Mouse (Mus musculus): ENCODE measurements around the gene Gm49510. TPM values are rescaled to one million over a fixed set of nuclear protein-coding genes. Genes with fewer than 3 reads are reported as not detected.
"Not testable (repeated sequence)": the region's sequence is repeated elsewhere in the genome, so short reads cannot be mapped to it uniquely, and the experiment has no call there.

The Gm49510 gene
- polyA plus RNA-seq, 1 experiment: not detected

DNA sequence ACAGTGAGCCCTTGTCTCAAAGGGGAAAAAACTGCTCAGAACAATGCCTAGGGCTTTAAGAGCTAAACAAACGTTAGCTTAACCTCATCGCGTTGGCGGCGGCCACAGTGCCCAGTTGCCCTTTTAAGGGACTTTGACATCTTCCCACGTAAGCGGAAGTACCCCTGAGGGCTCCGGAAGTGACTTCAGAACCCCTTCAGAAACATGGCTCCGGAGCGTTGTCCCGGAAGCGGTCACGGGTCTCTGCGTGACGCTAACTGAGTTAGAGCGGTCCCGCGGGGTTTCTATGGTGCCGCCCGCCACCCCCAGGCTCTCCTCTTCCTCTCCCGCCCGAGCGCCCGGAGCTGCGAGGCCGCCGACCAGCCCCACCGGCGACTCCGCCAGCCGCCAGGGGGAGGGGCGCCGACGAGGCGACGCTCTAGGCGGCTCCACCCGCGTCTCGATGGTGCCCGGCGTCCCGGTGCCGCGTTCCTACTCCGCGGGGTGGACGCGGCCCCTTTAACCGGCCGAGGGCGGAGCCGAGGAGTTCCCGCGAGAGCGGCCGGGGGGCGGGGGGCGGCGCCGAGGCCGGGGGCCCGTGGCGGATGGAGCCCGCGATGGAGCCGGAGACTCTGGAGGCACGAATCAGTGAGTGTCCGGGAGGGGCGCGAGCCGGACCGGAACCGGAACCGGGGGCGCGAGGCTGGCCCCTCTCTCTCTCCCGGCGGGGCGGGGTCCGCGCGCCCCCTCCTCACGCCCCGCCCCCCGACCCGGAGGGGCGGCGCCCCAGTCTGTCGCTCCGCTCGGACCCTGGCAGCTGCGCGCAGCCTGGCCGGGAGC lies 22.3 kb upstream of the Gm49510 start, which contains the start of gene Gga1:
Gene Gga1, plus strand, starts transcription at position 200 of the 819 bp plus-strand sequence.
- peaks cover 17% of the 10 kb centered on the region for H3K4me1 ChIP-seq (ENCODE audit: control insufficient read depth, insufficient read depth, insufficient read length, low read length)
- H3K27ac ChIP-seq (ENCODE audit: insufficient read depth, low read depth, low read length): peak within 1 kb of the TSS; percentile 96
- WGBS: under 1% methylated on average over 82 of the region's 95 CpGs
- H3K36me3 ChIP-seq (ENCODE audit: control insufficient read depth, insufficient read depth, low read length): peaks cover 13% of the 10 kb centered on the region
- H3K27me3 ChIP-seq (ENCODE audit: control insufficient read depth, insufficient read depth, low read length): no peaks in the 10 kb centered on the region
- TF ChIP-seq CTCF (IDR thresholded peaks at IDR 0.05; ENCODE audit: extremely low read depth, insufficient read length, insufficient replicate concordance, low read depth, low read length) (peak; percentile 12; the same call in 1 of the 2 replicates), POLR2A (IDR thresholded peaks at IDR 0.05; ENCODE audit: low read depth, low read length) (peak; percentile 74)
- peak within 1 kb of the TSS; percentile 70 for H3K4me3 ChIP-seq (ENCODE audit: low read depth, low read length)

DNA sequence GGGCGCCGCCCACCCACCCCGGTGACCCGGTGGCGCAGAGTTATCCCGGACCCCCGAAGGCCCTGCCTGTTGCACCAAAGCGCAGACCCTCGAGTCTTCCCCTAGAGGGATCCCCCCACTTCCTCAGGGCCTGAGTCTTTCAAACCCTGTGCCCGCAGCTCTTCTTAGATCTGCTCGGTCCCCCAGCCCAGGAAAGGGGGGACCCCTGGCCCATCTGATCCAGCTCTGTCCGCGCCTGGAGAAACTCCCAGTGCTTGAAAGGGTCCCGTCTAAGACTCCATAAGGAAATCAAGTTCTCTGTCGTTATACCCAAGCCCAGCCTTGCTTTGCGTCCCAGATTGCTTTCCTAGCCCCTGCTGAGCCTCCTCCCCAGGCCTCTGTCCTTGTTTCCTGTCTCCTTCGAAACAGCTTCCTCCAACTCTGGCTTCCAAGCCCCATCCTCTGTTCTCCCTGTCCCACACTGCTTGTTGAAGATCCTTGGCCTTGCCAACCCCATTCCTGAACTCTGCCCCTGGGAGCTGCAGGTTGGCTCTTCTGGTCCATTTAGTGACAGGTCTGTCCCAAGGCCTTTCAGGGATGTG lies 21.6 kb upstream of the Gm49510 start:
- H3K27me3 ChIP-seq (ENCODE audit: control insufficient read depth, insufficient read depth, low read length): no peaks in the 10 kb centered on the region
- 2% methylated on average over 17 of the region's 17 CpGs for WGBS
- peaks cover 17% of the 10 kb centered on the region for H3K4me1 ChIP-seq (ENCODE audit: control insufficient read depth, insufficient read depth, insufficient read length, low read length)
- peak overlapping the region; percentile 70 for H3K4me3 ChIP-seq (ENCODE audit: low read depth, low read length)
- H3K36me3 ChIP-seq (ENCODE audit: control insufficient read depth, insufficient read depth, low read length): peaks cover 20% of the 10 kb centered on the region
- peak overlapping the region; percentile 77 for H3K27ac ChIP-seq (ENCODE audit: insufficient read depth, low read depth, low read length)
- TF ChIP-seq CTCF (IDR thresholded peaks at IDR 0.05; ENCODE audit: extremely low read depth, insufficient read length, insufficient replicate concordance, low read depth, low read length) (no peak), POLR2A (IDR thresholded peaks at IDR 0.05; ENCODE audit: low read depth, low read length) (no peak)

GRCm38 (mm10) chr15:78878792-78879516 lies 20.5 kb upstream of the Gm49510 start:
- Histone ChIP-seq H3K4me1 (ENCODE audit: control insufficient read depth, insufficient read depth, insufficient read length, low read length) (peaks cover 17% of the 10 kb centered on the region), H3K36me3 (ENCODE audit: control insufficient read depth, insufficient read depth, low read length) (peaks cover 30% of the 10 kb centered on the region), H3K4me3 (ENCODE audit: low read depth, low read length) (0 out of 2 replicates have a peak overlapping the region, but pooled peaks have one; percentile 3), H3K27ac (ENCODE audit: insufficient read depth, low read depth, low read length) (peak overlapping the region; percentile 31)
- WGBS: 21% methylated on average over 7 of the region's 7 CpGs
- not testable (repeated sequence) for H3K27me3 ChIP-seq (ENCODE audit: control insufficient read depth, insufficient read depth, low read length)

GRCm38 (mm10) chr15:78880432-78880831 lies 19.0 kb upstream of the Gm49510 start:
- Histone ChIP-seq H3K4me3 (ENCODE audit: low read depth, low read length) (no peak overlapping the region), H3K4me1 (ENCODE audit: control insufficient read depth, insufficient read depth, insufficient read length, low read length) (peaks cover 15% of the 10 kb centered on the region), H3K27me3 (ENCODE audit: control insufficient read depth, insufficient read depth, low read length) (no peaks in the 10 kb centered on the region), H3K36me3 (ENCODE audit: control insufficient read depth, insufficient read depth, low read length) (peaks cover 43% of the 10 kb centered on the region), H3K27ac (ENCODE audit: insufficient read depth, low read depth, low read length) (no peak overlapping the region)
- WGBS: 93% methylated on average over 8 of the region's 8 CpGs
- no peak for TF ChIP-seq POLR2A (IDR thresholded peaks at IDR 0.05; ENCODE audit: low read depth, low read length)
- TF ChIP-seq CTCF (IDR thresholded peaks at IDR 0.05; ENCODE audit: extremely low read depth, insufficient read length, insufficient replicate concordance, low read depth, low read length): no peak

DNA sequence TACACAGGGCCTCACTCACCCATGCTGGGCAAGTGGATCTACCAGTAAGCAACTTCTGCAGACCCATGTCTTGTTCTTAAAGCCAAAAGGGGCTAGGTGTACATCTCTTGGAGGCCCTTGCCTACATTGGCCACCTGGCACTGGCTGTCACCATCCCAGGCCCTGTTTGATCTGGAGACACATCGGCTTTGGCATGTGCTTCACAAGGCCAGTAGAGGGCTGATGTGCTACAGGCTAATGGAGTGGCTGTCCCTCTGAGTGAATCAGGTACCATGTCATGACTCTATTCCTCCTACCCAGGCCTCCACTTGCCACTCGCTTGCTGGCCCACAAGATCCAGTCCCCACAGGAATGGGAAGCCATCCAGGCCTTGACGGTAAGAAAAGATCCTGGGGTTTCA lies 17.6 kb upstream of the Gm49510 start:
- 86% methylated on average over 3 of the region's 3 CpGs for WGBS
- H3K27me3 ChIP-seq (ENCODE audit: control insufficient read depth, insufficient read depth, low read length): no peaks in the 10 kb centered on the region
- no peak overlapping the region for H3K27ac ChIP-seq (ENCODE audit: insufficient read depth, low read depth, low read length)
- H3K4me1 ChIP-seq (ENCODE audit: control insufficient read depth, insufficient read depth, insufficient read length, low read length): peaks cover 11% of the 10 kb centered on the region
- TF ChIP-seq POLR2A (IDR thresholded peaks at IDR 0.05; ENCODE audit: low read depth, low read length): no peak
- TF ChIP-seq CTCF (IDR thresholded peaks at IDR 0.05; ENCODE audit: extremely low read depth, insufficient read length, insufficient replicate concordance, low read depth, low read length): no peak
- peaks cover 54% of the 10 kb centered on the region for H3K36me3 ChIP-seq (ENCODE audit: control insufficient read depth, insufficient read depth, low read length)
- H3K4me3 ChIP-seq (ENCODE audit: low read depth, low read length): no peak overlapping the region

DNA sequence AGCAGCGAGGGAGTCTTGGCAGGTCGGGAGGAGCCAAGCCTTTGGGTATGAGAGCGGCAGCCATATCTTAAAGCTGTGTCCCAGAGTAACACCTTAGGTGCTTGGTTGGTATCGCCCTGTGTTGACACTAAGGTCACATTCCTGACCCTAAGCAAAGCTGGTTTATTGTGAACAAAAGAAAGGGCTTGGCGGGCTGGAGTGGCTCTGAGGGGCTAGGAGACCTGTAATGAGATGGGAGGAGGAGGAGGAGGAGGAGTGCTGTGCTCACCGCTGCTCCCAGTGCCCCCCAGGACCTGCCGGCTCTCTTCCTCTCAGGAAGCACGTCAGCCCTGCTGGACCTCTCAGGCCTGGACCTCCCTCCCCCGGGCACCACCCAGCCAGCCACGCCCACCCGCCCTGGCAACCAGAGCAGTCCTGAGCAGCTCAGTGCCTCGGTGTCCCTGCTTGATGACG lies 10.0 kb upstream of the Gm49510 start:
- peaks cover 85% of the 10 kb centered on the region for H3K36me3 ChIP-seq (ENCODE audit: control insufficient read depth, insufficient read depth, low read length)
- H3K27me3 ChIP-seq (ENCODE audit: control insufficient read depth, insufficient read depth, low read length): no peaks in the 10 kb centered on the region
- H3K4me3 ChIP-seq (ENCODE audit: low read depth, low read length): no peak overlapping the region
- 53% methylated on average over 13 of the region's 13 CpGs for WGBS
- peaks cover 2% of the 10 kb centered on the region; the same call in 1 of the 2 replicates for H3K4me1 ChIP-seq (ENCODE audit: control insufficient read depth, insufficient read depth, insufficient read length, low read length)
- no peak overlapping the region for H3K27ac ChIP-seq (ENCODE audit: insufficient read depth, low read depth, low read length)
- TF ChIP-seq CTCF (IDR thresholded peaks at IDR 0.05; ENCODE audit: extremely low read depth, insufficient read length, insufficient replicate concordance, low read depth, low read length) (no peak), POLR2A (IDR thresholded peaks at IDR 0.05; ENCODE audit: low read depth, low read length) (no peak)

GRCm38 (mm10) chr15:78892440-78892839 lies 7.0 kb upstream of the Gm49510 start:
- Histone ChIP-seq H3K27ac (ENCODE audit: insufficient read depth, low read depth, low read length) (no peak overlapping the region), H3K27me3 (ENCODE audit: control insufficient read depth, insufficient read depth, low read length) (no peaks in the 10 kb centered on the region), H3K4me1 (ENCODE audit: control insufficient read depth, insufficient read depth, insufficient read length, low read length) (peaks cover 27% of the 10 kb centered on the region), H3K36me3 (ENCODE audit: control insufficient read depth, insufficient read depth, low read length) (peaks cover 62% of the 10 kb centered on the region), H3K4me3 (ENCODE audit: low read depth, low read length) (no peak overlapping the region)
- TF ChIP-seq POLR2A (IDR thresholded peaks at IDR 0.05; ENCODE audit: low read depth, low read length) (no peak), CTCF (IDR thresholded peaks at IDR 0.05; ENCODE audit: extremely low read depth, insufficient read length, insufficient replicate concordance, low read depth, low read length) (no peak)
- WGBS: 72% methylated on average over 7 of the region's 7 CpGs

Data from small intestine, adult 2 months (tissue).